Mouse (Mus musculus): ENCODE measurements around the gene Tfeb.

GRCm38 (mm10) chr17:47738066-47738878 is 1.4 kb downstream of the Tfeb start:
- TF ChIP-seq E2F4 (IDR thresholded peaks at IDR 0.05; ENCODE audit: borderline replicate concordance, low read depth, low read length) (no peak), ELF1 (IDR thresholded peaks at IDR 0.05; ENCODE audit: low read depth, low read length) (no peak), MYC (IDR thresholded peaks at IDR 0.05; ENCODE audit: low read depth, low read length) (no peak), EP300 (IDR thresholded peaks at IDR 0.05; ENCODE audit: low read depth in 1 of 2, low read length in 2 of 2) (no peak), NELFE (IDR thresholded peaks at IDR 0.05; ENCODE audit: low read depth, low read length) (peak; percentile 0; the same call in 1 of the 2 replicates), CTCF (IDR thresholded peaks at IDR 0.05 in 2 of 3, conservative IDR thresholded peaks at IDR 0.05 in 1 of 3; ENCODE audit: control insufficient read depth in 1 of 3, insufficient read depth in 1 of 3, low read depth in 2 of 3, low read length in 3 of 3, poor library complexity in 1 of 3, severe bottlenecking in 1 of 3) (no peak), ZNF384 (IDR thresholded peaks at IDR 0.05; ENCODE audit: low read depth, low read length) (no peak), SMC3 (IDR thresholded peaks at IDR 0.05; ENCODE audit: low read depth, low read length) (no peak), ZKSCAN1 (IDR thresholded peaks at IDR 0.05; ENCODE audit: low read depth, low read length) (no peak)
